Mouse (Mus musculus) forebrain, postnatal 0 days (tissue): Measurements from ENCODE around the gene Ier2. TPM values are rescaled to one million over a fixed set of nuclear protein-coding genes. Genes with fewer than 3 reads are reported as not detected.
A peak's percentile ranks its signal among the peaks of the same experiment; 100 is the strongest.

Experiments used
- ATAC-seq: fragments of 200-750 bp; cut with Nextera tagmentation; 2 replicates; pipeline ENCODE4 v1.8.0; 2017; ENCODE audit warnings: mild to moderate bottlenecking, moderate library complexity
- DNase-seq: peaks from one replicate; pipeline ENCODE4 v3.0.0-alpha.2; 2015
- H3K27ac ChIP-seq: fragments of 300-500 bp; sonication (generic); 2 replicates; pipeline ENCODE4 v1.5.1; 2014; ENCODE audit warnings: low read depth, mild to moderate bottlenecking, antibody characterized with exemption, low read length, moderate library complexity, mixed read lengths
- H3K27me3 ChIP-seq: fragments of 300-500 bp; sonication (generic); 2 replicates; pipeline ENCODE4 v1.6.1; 2014; ENCODE audit warnings: mild to moderate bottlenecking, low read length, mixed read lengths; ENCODE audit not compliant: insufficient read depth
- H3K36me3 ChIP-seq: fragments of 300-500 bp; sonication (generic); 2 replicates; pipeline ENCODE4 v1.6.1; 2014; ENCODE audit warnings: mild to moderate bottlenecking, moderate library complexity; ENCODE audit not compliant: insufficient read depth
- H3K4me1 ChIP-seq: fragments of 300-500 bp; sonication (generic); 2 replicates; pipeline ENCODE4 v1.6.1; 2014; ENCODE audit warnings: antibody characterized with exemption; ENCODE audit not compliant: insufficient read depth
- H3K4me2 ChIP-seq: fragments of 300-500 bp; sonication (generic); 2 replicates; pipeline ENCODE4 v1.6.1; 2014; ENCODE audit warnings: low read depth, mild to moderate bottlenecking, moderate library complexity
- H3K4me3 ChIP-seq: fragments of 300-500 bp; sonication (generic); 2 replicates; pipeline ENCODE4 v1.5.1; 2014; ENCODE audit warnings: low read depth, low read length, mixed read lengths
- H3K9ac ChIP-seq: fragments of 300-500 bp; sonication (generic); 2 replicates; pipeline ENCODE4 v1.6.1; 2014; ENCODE audit warnings: mild to moderate bottlenecking
- H3K9me3 ChIP-seq: fragments of 300-500 bp; sonication (generic); 2 replicates; pipeline ENCODE4 v1.6.1; 2016; ENCODE audit warnings: low read length
- CTCF ChIP-seq: sonication (generic); IDR thresholded peaks from 2 replicates; pipeline ENCODE4 v1.5.1; 2016; ENCODE audit warnings: antibody characterized with exemption, control low read depth, low read depth
- WGBS: fragments of 180-500 bp; shearing (Covaris S2); extraction: QIAGEN DNeasy Blood & Tissue Kit; methylation state at CpG from one replicate; pipeline ENCODE4 v1.1.7; 2014; 5-methylcytosine and 5-hydroxymethylcytosine counted together
- polyA plus RNA-seq: library from polyadenylated mRNA; unstranded; fragments of >200 nt; fragmentation: Nextera tagmentation; extraction: Ambion mirVana; gene quantifications from 2 replicates; pipeline ENCODE4 v1.2.1, GENCODE M21; 2015
- total RNA-seq: library from RNA; depleted of rRNA; stranded (reverse); fragments of >200 nt; gene quantifications from 2 replicates; pipeline ENCODE4 v1.2.3, GENCODE M21; 2014; rRNA removed

Ier2 gene
- total RNA-seq (4.8 and 8.5 TPM in 2 replicates), polyA plus RNA-seq (19.3 and 22.7 TPM in 2 replicates)

- no peaks in the 10 kb centered on the region for H3K36me3 ChIP-seq
- H3K4me1 ChIP-seq, result peaks cover 7% of the 10 kb centered on the region
- TF ChIP-seq CTCF, result peak; percentile 27
- H3K9ac ChIP-seq, result peak within 1 kb of the TSS; percentile 46
- H3K9me3 ChIP-seq, result no peaks in the 10 kb centered on the region
- ATAC-seq, result peak; percentile 77
- H3K27me3 ChIP-seq, result no peaks in the 10 kb centered on the region
- peak; percentile 95 for DNase-seq
- peak within 1 kb of the TSS; percentile 72 for H3K27ac ChIP-seq
- peak within 1 kb of the TSS; percentile 57 for H3K4me3 ChIP-seq
- peak within 1 kb of the TSS; percentile 62 for H3K4me2 ChIP-seq
- WGBS, result 2% methylated on average over 27 of the region's 27 CpGs
Observed at GRCm38 (mm10) chr8:84662581-84663065, at the start of gene Ier2. Gene Ier2 (minus strand): TSS chr8:84662852.

DNA sequence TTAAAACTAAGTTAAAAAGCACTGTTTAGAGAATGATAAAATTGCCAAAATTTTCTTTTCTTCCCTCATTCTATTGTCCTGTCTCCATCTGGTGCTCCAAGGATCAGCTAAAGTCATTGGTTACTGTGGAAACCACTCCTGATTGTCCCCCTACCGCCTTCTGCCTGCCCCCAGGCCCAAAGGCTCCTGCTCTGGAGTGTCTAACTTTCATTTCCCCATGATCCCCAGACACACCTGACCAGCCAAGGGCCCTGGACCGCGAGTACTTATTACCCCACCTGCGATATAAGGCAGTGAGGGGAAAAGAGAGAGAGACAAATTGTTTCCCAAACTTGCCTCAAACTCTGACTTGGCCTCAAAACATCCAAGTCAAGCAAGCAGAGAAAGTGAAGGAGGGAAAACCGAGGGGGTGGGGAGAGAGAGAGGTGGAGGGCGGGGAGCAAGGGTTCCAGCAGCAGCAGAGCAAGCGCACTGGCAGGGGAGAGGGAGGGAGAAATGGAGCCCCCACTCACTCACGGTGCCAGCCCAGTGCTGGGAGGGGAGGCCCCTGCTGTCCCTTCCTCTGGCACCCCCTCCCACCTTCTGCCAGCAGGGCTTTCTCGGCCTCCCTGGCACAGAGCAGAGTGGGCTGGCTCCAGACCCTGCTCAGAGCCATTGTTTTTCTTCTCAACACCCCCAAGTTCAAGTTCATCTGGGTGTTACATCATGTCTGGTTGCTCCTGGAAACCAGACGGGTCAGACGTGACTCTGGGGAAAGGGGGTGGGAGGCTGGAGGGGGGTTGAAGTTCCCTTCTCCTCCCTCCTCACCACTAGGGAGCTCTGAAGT, 49.5 kb upstream of the Ier2 start:
- H3K4me1 ChIP-seq, result peaks cover 17% of the 10 kb centered on the region

GRCm38 (mm10) chr8:84711312-84711711, 48.7 kb upstream of the Ier2 start:
- DNase-seq (no peak), ATAC-seq (no peak)
- peaks cover 24% of the 10 kb centered on the region for H3K36me3 ChIP-seq
- no peak overlapping the region for H3K4me3 ChIP-seq
- 0 out of 2 replicates have a peak, but pooled peaks cover 8% of the 10 kb centered on the region for H3K27me3 ChIP-seq
- H3K9me3 ChIP-seq, result no peaks in the 10 kb centered on the region
- TF ChIP-seq CTCF, result no peak
- no peak overlapping the region for H3K4me2 ChIP-seq
- 28% methylated on average over 3 of the region's 3 CpGs for WGBS
- H3K4me1 ChIP-seq, result peaks cover 17% of the 10 kb centered on the region
- H3K27ac ChIP-seq, result peak overlapping the region; percentile 77
- no peak overlapping the region for H3K9ac ChIP-seq

More for the DNA sequence above, 49.5 kb upstream of the Ier2 start:
- Histone ChIP-seq H3K9ac (no peak overlapping the region; the same call in 1 of the 2 replicates), H3K9me3 (no peaks in the 10 kb centered on the region), H3K4me2 (no peak overlapping the region), H3K36me3 (peaks cover 30% of the 10 kb centered on the region), H3K4me3 (no peak overlapping the region), H3K27me3 (0 out of 2 replicates have a peak, but pooled peaks cover 8% of the 10 kb centered on the region), H3K27ac (peak overlapping the region; percentile 77)
- TF ChIP-seq CTCF, result no peak; the same call in 1 of the 2 replicates
- ATAC-seq (peak; percentile 76), DNase-seq (peak; percentile 83)
- 10% methylated on average over 11 of the region's 11 CpGs for WGBS

DNA sequence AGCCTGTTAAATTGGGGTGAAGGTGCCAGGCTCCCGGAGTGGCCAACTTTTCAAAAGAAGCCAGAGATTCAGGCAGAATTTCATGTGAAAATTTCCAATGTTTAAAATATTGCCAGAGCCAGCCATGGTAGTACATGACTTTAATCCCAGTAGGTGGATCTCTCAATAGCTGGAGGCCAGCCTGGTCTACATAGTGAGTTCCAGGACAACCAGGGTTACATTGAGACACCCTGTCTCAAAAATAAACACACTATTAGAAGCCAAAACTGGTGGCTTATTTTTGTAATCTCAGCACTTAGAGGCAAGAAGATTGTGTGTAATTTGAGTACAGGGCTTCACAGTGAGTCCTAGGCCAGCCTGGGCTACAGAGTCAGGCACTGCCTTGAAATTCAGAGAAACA, 47.3 kb upstream of the Ier2 start:
- Histone ChIP-seq H3K27me3 (0 out of 2 replicates have a peak, but pooled peaks cover 8% of the 10 kb centered on the region), H3K4me2 (no peak overlapping the region), H3K4me1 (peaks cover 20% of the 10 kb centered on the region), H3K9ac (0 out of 2 replicates have a peak overlapping the region, but pooled peaks have one; percentile 25), H3K36me3 (peaks cover 24% of the 10 kb centered on the region), H3K27ac (peak overlapping the region; percentile 90), H3K4me3 (no peak overlapping the region), H3K9me3 (no peaks in the 10 kb centered on the region)
- DNase-seq, result no peak
- TF ChIP-seq CTCF, result no peak
- ATAC-seq, result no peak
- WGBS, result 83% methylated on average over 1 of the region's 1 CpGs

DNA sequence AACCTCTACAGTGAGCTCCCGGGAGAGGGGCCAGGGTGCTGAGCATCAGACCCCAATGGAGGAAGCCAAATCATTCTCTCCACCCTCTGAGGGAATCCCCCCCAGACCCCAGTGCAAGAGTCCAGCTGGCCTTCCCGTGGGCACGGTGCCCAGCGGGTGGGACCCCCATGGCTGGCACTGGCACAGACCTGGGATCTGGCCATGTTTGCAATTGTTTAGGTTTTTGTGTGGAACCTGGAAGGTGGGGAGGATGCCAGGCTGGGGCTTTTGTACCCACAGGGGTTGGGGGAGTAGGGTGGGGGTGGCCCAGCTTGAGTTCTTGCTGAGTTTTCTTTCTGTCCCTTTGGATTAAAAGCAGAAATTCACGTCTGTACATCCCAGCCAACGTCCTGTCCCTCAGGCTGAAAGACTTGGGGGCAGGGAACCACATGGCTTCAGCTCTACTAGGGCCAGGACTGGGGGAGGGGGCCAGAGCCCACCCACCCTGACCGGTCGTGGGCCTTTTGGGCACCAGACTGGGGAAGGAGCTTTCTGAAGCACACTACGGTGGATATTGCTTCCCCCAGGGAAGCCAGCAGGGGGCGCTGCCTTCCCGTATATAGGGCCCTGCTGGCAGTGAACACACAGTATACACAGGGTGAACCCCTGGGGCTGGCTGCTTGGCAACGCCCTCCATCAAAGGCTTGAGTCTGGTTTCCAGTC, 46.3 kb upstream of the Ier2 start:
- TF ChIP-seq CTCF, result peak; percentile 98
- no peaks in the 10 kb centered on the region for H3K9me3 ChIP-seq
- H3K27me3 ChIP-seq, result 0 out of 2 replicates have a peak, but pooled peaks cover 11% of the 10 kb centered on the region
- peaks cover 16% of the 10 kb centered on the region for H3K36me3 ChIP-seq
- no peak overlapping the region for H3K4me3 ChIP-seq
- no peak overlapping the region for H3K4me2 ChIP-seq
- H3K9ac ChIP-seq, result 0 out of 2 replicates have a peak overlapping the region, but pooled peaks have one; percentile 25
- WGBS, result 6% methylated on average over 12 of the region's 12 CpGs
- peak; percentile 77 for ATAC-seq
- H3K27ac ChIP-seq, result peak overlapping the region; percentile 90
- peak; percentile 96 for DNase-seq
- H3K4me1 ChIP-seq, result peaks cover 19% of the 10 kb centered on the region

DNA sequence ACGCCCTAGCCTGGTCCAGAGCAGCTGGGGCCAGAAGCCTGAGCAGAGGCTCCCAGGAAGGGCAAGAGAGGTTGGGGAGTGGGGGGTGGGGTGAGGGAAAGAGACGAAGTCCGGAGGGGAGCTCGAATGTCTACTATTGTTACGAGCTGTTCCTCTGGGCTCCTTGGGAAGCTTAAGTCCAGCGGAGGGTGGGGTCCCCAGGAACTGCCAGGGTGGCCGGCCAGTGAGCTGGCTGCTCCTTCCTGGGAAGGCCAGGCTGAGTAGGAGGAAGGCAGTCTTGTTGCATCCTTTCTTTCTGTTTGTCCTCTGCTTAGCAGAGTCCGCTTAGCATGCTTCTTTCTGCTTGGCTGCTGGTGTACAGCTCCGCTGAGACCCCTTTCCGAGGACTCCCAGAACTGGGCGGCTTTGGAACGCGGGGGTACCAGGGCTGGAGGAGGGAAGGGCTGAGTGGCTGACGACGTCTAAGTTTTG, 45.5 kb upstream of the Ier2 start:
- Histone ChIP-seq H3K27ac (peak overlapping the region; percentile 90), H3K9me3 (no peaks in the 10 kb centered on the region), H3K36me3 (peaks cover 8% of the 10 kb centered on the region), H3K4me1 (peaks cover 15% of the 10 kb centered on the region), H3K9ac (peak overlapping the region; percentile 58), H3K27me3 (0 out of 2 replicates have a peak, but pooled peaks cover 11% of the 10 kb centered on the region), H3K4me3 (no peak overlapping the region), H3K4me2 (peak overlapping the region; percentile 47)
- WGBS, result 12% methylated on average over 15 of the region's 15 CpGs
- ATAC-seq (no peak), DNase-seq (peak; percentile 56)
- no peak for TF ChIP-seq CTCF
